Mouse (Mus musculus): ENCODE results near the gene Cd300a.

GRCm38 (mm10) chr11:114879666-114880065 is 10.2 kb upstream of the Cd300a start:
- TF ChIP-seq CTCF (conservative IDR thresholded peaks at IDR 0.05; ENCODE audit: insufficient read depth, insufficient read length, low read depth, low read length) = no peak
- no peak for TF ChIP-seq POLR2A (IDR thresholded peaks at IDR 0.05; ENCODE audit: low read depth, low read length)
